Mouse (Mus musculus) kidney, postnatal 4 days (tissue): ENCODE measurements around the gene Kcnj3.

Source experiments
- DNase-seq, 2 experiments: peaks; one replicate each; pipeline ENCODE4 v3.0.0; 2021; ENCODE audit warnings: mixed read lengths in 2 of 2

Gene Kcnj3

GRCm38 (mm10) chr2:55517297-55517696 is 81.5 kb downstream of the Kcnj3 start:
- no peak for DNase-seq

- no peak for DNase-seq
These were observed 97.1 kb downstream of the Kcnj3 start for GRCm38 (mm10) chr2:55532738-55533491.

GRCm38 (mm10) chr2:55534946-55535345 is 99.2 kb downstream of the Kcnj3 start:
- DNase-seq, result no peak

- DNase-seq, result no peak
These were observed 99.7 kb downstream of the Kcnj3 start for GRCm38 (mm10) chr2:55535482-55535881.

GRCm38 (mm10) chr2:55547612-55548011 is 111.8 kb downstream of the Kcnj3 start:
- no peak for DNase-seq

GRCm38 (mm10) chr2:55558368-55558985 is 122.7 kb downstream of the Kcnj3 start:
- DNase-seq, result no peak

GRCm38 (mm10) chr2:55569291-55569690 is 133.5 kb downstream of the Kcnj3 start:
- DNase-seq, result no peak

GRCm38 (mm10) chr2:55571425-55571824 is 135.7 kb downstream of the Kcnj3 start:
- no peak for DNase-seq

GRCm38 (mm10) chr2:55580286-55580685 is 144.5 kb downstream of the Kcnj3 start:
- DNase-seq, result no peak

GRCm38 (mm10) chr2:55591226-55591988 is 155.6 kb downstream of the Kcnj3 start:
- DNase-seq, result no peak
